8 mouse cellular contexts compared by ENCODE assay signal in genomic region chr2:168280729-168281581, GRCm38 (mm10). TPM values are rescaled to one million over a fixed set of nuclear protein-coding genes. Genes with fewer than 3 reads are reported as not detected.
DNase-seq lines count a peak whose midpoint lies in the region; ATAC-seq and TF ChIP-seq lines count a peak whose summit lies in the region.

No protein-coding gene starts in this region.

- no peak for TF ChIP-seq POLR2A in limb, embryonic 14.5 days (IDR thresholded peaks at IDR 0.05; ENCODE audit: borderline replicate concordance, extremely low read depth, insufficient read depth, insufficient read length)

- peak; percentile 12 for DNase-seq in thymus, postnatal 25 days
- DNase-seq in thymus, postnatal 10 days (ENCODE audit: low spot score in 2 of 2): no peak
- DNase-seq in embryonic facial prominence, embryonic 14.5 days (ENCODE audit: low spot score): peak; percentile 55
- DNase-seq in limb, embryonic 14.5 days (ENCODE audit: low spot score): no peak
- DNase-seq in neural tube, embryonic 10.5 days (ENCODE audit: extremely low spot score, low spot score): peak; percentile 76
- no peak for DNase-seq in frontal cortex, postnatal 10 days (ENCODE audit: low spot score in 2 of 2)

- peak overlapping the region; percentile 64 for H3K9ac ChIP-seq in embryonic facial prominence, embryonic 14.5 days (ENCODE audit: low read depth, low read length)
- H3K9ac ChIP-seq in hindbrain, embryonic 12.5 days: peak overlapping the region; percentile 51
- H3K9ac ChIP-seq in limb, embryonic 14.5 days (ENCODE audit: low read depth, low read length, severe bottlenecking): peak overlapping the region; percentile 53

- H3K27ac ChIP-seq in embryonic facial prominence, embryonic 14.5 days (replicated peaks; ENCODE audit: low read depth, low read length): no peak overlapping the region
- no peak overlapping the region for H3K27ac ChIP-seq in hindbrain, embryonic 12.5 days
- no peak overlapping the region for H3K27ac ChIP-seq in limb, embryonic 14.5 days (replicated peaks; ENCODE audit: low read depth, low read length)

- no peaks in the 10 kb centered on the region for H3K4me1 ChIP-seq in embryonic facial prominence, embryonic 14.5 days (ENCODE audit: control insufficient read depth, insufficient read depth, low read length)
- H3K4me1 ChIP-seq in hindbrain, embryonic 12.5 days: peaks cover 18% of the 10 kb centered on the region
- 0 out of 2 replicates have a peak, but pooled peaks cover 3% of the 10 kb centered on the region for H3K4me1 ChIP-seq in limb, embryonic 14.5 days (ENCODE audit: control insufficient read depth, insufficient read depth, low read length)

- H3K36me3 ChIP-seq in embryonic facial prominence, embryonic 14.5 days (ENCODE audit: control insufficient read depth, insufficient read depth, low read length): no peaks in the 10 kb centered on the region
- H3K36me3 ChIP-seq in hindbrain, embryonic 12.5 days: no peaks in the 10 kb centered on the region
- no peaks in the 10 kb centered on the region for H3K36me3 ChIP-seq in limb, embryonic 14.5 days (ENCODE audit: control insufficient read depth, insufficient read depth, low read length)

- ATAC-seq in embryonic facial prominence, embryonic 14.5 days (ENCODE audit: low read depth): peak; percentile 79
- ATAC-seq in hindbrain, embryonic 12.5 days (ENCODE audit: low FRiP score): peak; percentile 70
- peak; percentile 86 for ATAC-seq in limb, embryonic 14.5 days (ENCODE audit: low FRiP score, low read depth)
- no peak for ATAC-seq in cerebellum, adult (ENCODE audit: insufficient number of reproducible peaks, low FRiP score, low TSS enrichment)

- H3K27me3 ChIP-seq in embryonic facial prominence, embryonic 14.5 days (replicated peaks; ENCODE audit: control insufficient read depth, insufficient read depth, low read length): peaks cover 56% of the 10 kb centered on the region
- peaks cover 57% of the 10 kb centered on the region for H3K27me3 ChIP-seq in hindbrain, embryonic 12.5 days
- peaks cover 44% of the 10 kb centered on the region for H3K27me3 ChIP-seq in limb, embryonic 14.5 days (ENCODE audit: control insufficient read depth, insufficient read depth, low read length)

- no peaks in the 10 kb centered on the region; the same call in 1 of the 2 replicates for H3K9me3 ChIP-seq in embryonic facial prominence, embryonic 14.5 days (ENCODE audit: control insufficient read depth, low read length)
- peaks cover 5% of the 10 kb centered on the region for H3K9me3 ChIP-seq in hindbrain, embryonic 12.5 days (replicated peaks)
- H3K9me3 ChIP-seq in limb, embryonic 14.5 days (ENCODE audit: control insufficient read depth, low read length): no peaks in the 10 kb centered on the region

- 3% methylated on average over 31 of the region's 82 CpGs for WGBS in embryonic facial prominence, embryonic 14.5 days
- under 1% methylated on average over 74 of the region's 82 CpGs for WGBS in hindbrain, embryonic 12.5 days
- under 1% methylated on average over 57 of the region's 82 CpGs for WGBS in limb, embryonic 14.5 days

- H3K4me2 ChIP-seq in embryonic facial prominence, embryonic 14.5 days (ENCODE audit: low read depth, low read length): peak overlapping the region; percentile 98
- peak overlapping the region; percentile 91 for H3K4me2 ChIP-seq in hindbrain, embryonic 12.5 days (replicated peaks)
- H3K4me2 ChIP-seq in limb, embryonic 14.5 days (replicated peaks; ENCODE audit: low read depth, low read length, severe bottlenecking): peak overlapping the region; percentile 94

- peak overlapping the region; percentile 58 for H3K4me3 ChIP-seq in embryonic facial prominence, embryonic 14.5 days (ENCODE audit: low read depth, low read length)
- peak overlapping the region; percentile 53 for H3K4me3 ChIP-seq in hindbrain, embryonic 12.5 days
- H3K4me3 ChIP-seq in limb, embryonic 14.5 days (replicated peaks; ENCODE audit: low read length): peak overlapping the region; percentile 59

RNA-seq across cellular contexts. Expression of gene Kcng1, which starts 0.6 kb away (rescaled TPM):
- 1.1 and 1.4 TPM in 2 replicates for polyA plus RNA-seq in embryonic facial prominence, embryonic 14.5 days (2014; fragmentation: Nextera tagmentation; extraction: Ambion mirVana)
- polyA plus RNA-seq in hindbrain, embryonic 12.5 days (2016; fragmentation: Nextera tagmentation; extraction: Ambion mirVana): 1.0 and 1.2 TPM in 2 replicates
- 0.59 and 1.1 TPM in 2 replicates for polyA plus RNA-seq in limb, embryonic 14.5 days (2012; rRNA removed)
- polyA plus RNA-seq in limb, embryonic 14.5 days (2014; fragmentation: Nextera tagmentation; extraction: Ambion mirVana): 0.78 and 1.1 TPM in 2 replicates

RNA-seq across cellular contexts. Expression of gene Mocs3, which starts 50.5 kb away (rescaled TPM):
- 8.8 and 8.9 TPM in 2 replicates for polyA plus RNA-seq in embryonic facial prominence, embryonic 14.5 days (2014; fragmentation: Nextera tagmentation; extraction: Ambion mirVana)
- polyA plus RNA-seq in hindbrain, embryonic 12.5 days (2016; fragmentation: Nextera tagmentation; extraction: Ambion mirVana): 12.2 and 13.7 TPM in 2 replicates
- polyA plus RNA-seq in limb, embryonic 14.5 days (2012; rRNA removed): 12.2 and 16.5 TPM in 2 replicates
- 8.3 and 10.6 TPM in 2 replicates for polyA plus RNA-seq in limb, embryonic 14.5 days (2014; fragmentation: Nextera tagmentation; extraction: Ambion mirVana)

RNA-seq across cellular contexts. Expression of gene Dpm1, which starts 50.6 kb away (rescaled TPM):
- 84.6 and 86.6 TPM in 2 replicates for polyA plus RNA-seq in embryonic facial prominence, embryonic 14.5 days (2014; fragmentation: Nextera tagmentation; extraction: Ambion mirVana)
- polyA plus RNA-seq in hindbrain, embryonic 12.5 days (2016; fragmentation: Nextera tagmentation; extraction: Ambion mirVana): 77.2 and 83.6 TPM in 2 replicates
- 15.7 and 18.4 TPM in 2 replicates for polyA plus RNA-seq in limb, embryonic 14.5 days (2012; rRNA removed)
- 90.4 and 90.6 TPM in 2 replicates for polyA plus RNA-seq in limb, embryonic 14.5 days (2014; fragmentation: Nextera tagmentation; extraction: Ambion mirVana)

RNA-seq across cellular contexts. Expression of gene Gm20716, which starts 50.8 kb away (rescaled TPM):
- polyA plus RNA-seq in embryonic facial prominence, embryonic 14.5 days (2014; fragmentation: Nextera tagmentation; extraction: Ambion mirVana): 21.5 and 22.0 TPM in 2 replicates
- polyA plus RNA-seq in hindbrain, embryonic 12.5 days (2016; fragmentation: Nextera tagmentation; extraction: Ambion mirVana): 21.7 and 22.8 TPM in 2 replicates
- polyA plus RNA-seq in limb, embryonic 14.5 days (2012; rRNA removed): 14.5 and 28.6 TPM in 2 replicates
- 22.9 and 27.8 TPM in 2 replicates for polyA plus RNA-seq in limb, embryonic 14.5 days (2014; fragmentation: Nextera tagmentation; extraction: Ambion mirVana)

Comparison
In these comparisons a context has a peak if more than half of its experiments do, and no peak if none do; other contexts are left out.
1. DNase-seq: peak in thymus, postnatal 25 days (single experiment), embryonic facial prominence, embryonic 14.5 days (single experiment) and neural tube, embryonic 10.5 days (single experiment); none in thymus, postnatal 10 days (0 of 2), limb, embryonic 14.5 days (single experiment) and frontal cortex, postnatal 10 days (0 of 2).
2. Peak in every context shown above with its lines, with median percentiles within 50 percentile points of each other: H3K4me2 ChIP-seq, H3K4me3 ChIP-seq and H3K9ac ChIP-seq.